Mouse (Mus musculus) megakaryocyte, embryonic 14.5 days (primary cell): ENCODE data around the gene Fry.

Source experiments
- FLI1 ChIP-seq: IDR thresholded peaks from 2 replicates; pipeline ENCODE4 v1.6.1; 2012; ENCODE audit warnings: low read length, inconsistent platforms, mixed read lengths
- GATA1 ChIP-seq: IDR thresholded peaks from 3 replicates; pipeline ENCODE4 v1.6.1; 2012; ENCODE audit warnings: mixed read lengths, low read length, inconsistent platforms, borderline replicate concordance

DNA sequence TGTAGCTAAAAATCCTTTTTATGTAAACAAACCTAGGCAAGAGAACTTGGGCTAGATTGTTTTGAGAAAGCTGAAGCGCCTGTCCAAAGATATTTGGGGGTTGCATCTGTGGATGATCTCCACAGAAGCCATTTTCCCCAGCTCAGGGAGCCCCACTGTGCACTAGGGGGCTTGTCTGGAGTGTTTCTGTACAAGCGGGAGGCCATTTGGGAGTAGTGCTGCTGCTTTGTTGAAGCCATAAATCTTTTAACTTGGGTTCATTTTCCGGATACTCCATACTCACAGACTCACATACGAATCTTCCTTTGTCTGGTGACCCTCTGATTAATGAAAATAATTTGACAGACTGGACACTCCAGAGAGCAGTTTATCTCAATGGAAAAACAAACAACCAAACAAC, 142.9 kb downstream of the Fry start:
- no peak for TF ChIP-seq GATA1
- no peak for TF ChIP-seq FLI1
